Mouse (Mus musculus) lung, adult 2 months (tissue): Measurements from ENCODE around the gene Map2k1.

Experiments used
- CTCF ChIP-seq: fragments of 200-500 bp; IDR thresholded peaks from 2 replicates; pipeline ENCODE4 v1.5.1; 2011; ENCODE audit warnings: mild to moderate bottlenecking, low read length, control low read depth; ENCODE audit not compliant: insufficient read depth
- POLR2A ChIP-seq: fragments of 200-500 bp; IDR thresholded peaks from 2 replicates; pipeline ENCODE4 v1.6.1; 2011; ENCODE audit warnings: low read depth, mild to moderate bottlenecking, control low read depth, low read length, borderline replicate concordance; ENCODE audit errors: extremely low read depth

DNA sequence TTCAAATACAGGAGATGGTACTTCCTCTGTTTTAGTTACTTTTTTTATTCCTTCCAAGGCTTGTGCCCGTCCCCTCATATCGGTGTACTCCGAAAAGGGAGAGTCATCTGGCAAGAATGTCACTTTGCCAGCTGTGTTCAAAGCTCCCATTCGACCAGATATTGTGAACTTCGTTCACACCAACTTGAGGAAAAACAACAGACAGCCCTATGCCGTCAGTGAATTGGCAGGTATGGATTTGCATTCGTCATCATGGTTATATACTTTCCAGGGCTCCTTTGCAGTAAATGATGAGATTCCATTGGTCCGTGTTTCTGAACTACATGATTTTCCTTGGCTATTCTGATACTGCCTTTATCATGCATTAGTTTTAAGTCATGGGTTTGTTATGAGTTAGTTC lies 78.7 kb downstream of the Map2k1 start:
- TF ChIP-seq CTCF (no peak), POLR2A (no peak)
